Mouse (Mus musculus) lung, postnatal 4 days (tissue): Measurements from ENCODE around the gene Fam89b.

Experiments used
- DNase-seq, 2 experiments: peaks; one replicate each; pipeline ENCODE4 v3.0.0; 2021

Gene Fam89b

GRCm38 (mm10) chr19:5739446-5739845, 10.0 kb upstream of the Fam89b start:
- no peak for DNase-seq

GRCm38 (mm10) chr19:5734325-5734724, 4.9 kb upstream of the Fam89b start:
- no peak for DNase-seq

GRCm38 (mm10) chr19:5731264-5731978, 2.0 kb upstream of the Fam89b start:
- DNase-seq = peak; percentile 95

GRCm38 (mm10) chr19:5730314-5731186, 1.1 kb upstream of the Fam89b start:
- peak in 1 of 2 experiments; percentile 61 for DNase-seq

GRCm38 (mm10) chr19:5728631-5729443, 616 bp downstream of the Fam89b start:
- DNase-seq = peak; percentile 70 to 75

- DNase-seq = peak; percentile 86 to 92
Observed at GRCm38 (mm10) chr19:5727701-5728100, 1.8 kb downstream of the Fam89b start.

GRCm38 (mm10) chr19:5726961-5727578, 2.4 kb downstream of the Fam89b start:
- no peak for DNase-seq

- peak; percentile 85 to 87 for DNase-seq
Observed at GRCm38 (mm10) chr19:5725767-5726515, 3.5 kb downstream of the Fam89b start, which contains the start of gene Ehbp1l1. Gene Ehbp1l1, minus strand, starts transcription at chr19:5726317.

GRCm38 (mm10) chr19:5725029-5725707, 4.3 kb downstream of the Fam89b start:
- peak; percentile 49 to 63 for DNase-seq

GRCm38 (mm10) chr19:5724549-5724941, 4.9 kb downstream of the Fam89b start:
- DNase-seq = peak; percentile 85 to 87

GRCm38 (mm10) chr19:5723934-5724548, 5.4 kb downstream of the Fam89b start:
- DNase-seq = no peak

GRCm38 (mm10) chr19:5722848-5723425, 6.5 kb downstream of the Fam89b start:
- no peak for DNase-seq

GRCm38 (mm10) chr19:5721233-5721632, 8.2 kb downstream of the Fam89b start:
- no peak for DNase-seq

GRCm38 (mm10) chr19:5716955-5717354, 12.5 kb downstream of the Fam89b start:
- DNase-seq = no peak

GRCm38 (mm10) chr19:5715793-5716688, 13.4 kb downstream of the Fam89b start:
- DNase-seq = peak; percentile 78 to 86

GRCm38 (mm10) chr19:5713730-5714129, 15.7 kb downstream of the Fam89b start:
- DNase-seq = peak; percentile 83 to 88

- DNase-seq = no peak
Observed at GRCm38 (mm10) chr19:5713255-5713654, 16.2 kb downstream of the Fam89b start.

- DNase-seq = peak; percentile 40 to 44
Observed at GRCm38 (mm10) chr19:5711907-5712460, 17.5 kb downstream of the Fam89b start.

GRCm38 (mm10) chr19:5711218-5711617, 18.2 kb downstream of the Fam89b start:
- DNase-seq = peak; percentile 67 to 82
